Mouse (Mus musculus): ENCODE measurements at regions not wholly inside any gene's neighbourhood (a gene's known extent, or its start where the extent isn't known, plus 50 kb on each side); places are given as distances from the start of the nearest gene placed in this dataset.

GRCm38 (mm10) chr4:140419720-140420412 lies 173.3 kb upstream of the Igsf21 start:
- TF ChIP-seq POLR2A (IDR thresholded peaks at IDR 0.05; ENCODE audit: insufficient read depth, low read length) (no peak), EP300 (IDR thresholded peaks at IDR 0.05; ENCODE audit: insufficient read depth, low read depth, low read length) (no peak)
